Mouse (Mus musculus): ENCODE measurements around the gene Zfp689.
"Not testable (repeated sequence)": the region's sequence is repeated elsewhere in the genome, so short reads cannot be mapped to it uniquely, and the experiment has no call there.

Gene Zfp689

DNA sequence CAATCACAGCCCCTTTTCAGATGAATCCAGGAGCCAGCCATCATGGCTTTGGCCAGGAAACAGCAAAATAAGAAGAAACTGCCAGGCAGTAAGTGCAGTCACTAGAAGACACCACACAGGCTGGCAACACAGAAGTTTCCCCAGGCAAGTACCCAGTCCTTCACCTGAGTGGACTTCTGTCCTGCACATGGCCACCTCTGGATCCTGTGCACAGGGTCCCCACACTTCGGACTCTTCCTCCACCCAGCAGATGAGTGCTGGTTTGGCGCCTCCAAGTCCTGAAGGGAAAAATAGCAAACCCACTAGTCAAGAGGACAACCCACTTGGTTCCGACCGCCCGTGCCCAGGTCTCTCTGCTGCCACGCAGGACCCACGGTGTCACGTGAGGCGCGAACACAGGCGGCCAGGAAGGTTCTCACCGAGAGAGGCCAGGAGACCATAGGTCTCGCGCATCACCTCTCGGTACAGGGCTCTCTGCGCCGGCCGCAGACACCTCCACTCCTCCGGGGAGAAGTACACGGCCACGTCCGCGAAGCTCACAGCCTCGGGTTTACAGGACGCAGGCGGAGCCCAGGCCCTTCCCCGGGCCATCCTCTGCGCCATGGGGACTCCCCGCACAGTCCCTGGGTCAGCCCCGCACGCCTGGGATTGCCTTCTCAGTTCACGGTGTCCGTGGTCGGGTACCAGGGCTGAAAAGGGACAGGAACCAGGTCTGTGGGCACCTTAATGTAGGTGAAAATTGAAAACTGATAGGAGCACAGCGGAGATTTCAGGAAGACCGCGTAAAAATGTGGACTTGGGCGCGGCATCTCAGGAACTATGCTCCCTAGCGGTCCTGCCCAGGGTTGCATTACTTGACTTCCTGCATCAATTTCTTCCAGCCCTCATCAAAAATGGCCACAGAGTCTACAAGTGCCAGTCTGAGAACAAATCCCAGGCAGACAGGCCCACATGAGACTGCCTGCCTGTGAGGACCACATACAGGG, 42.7 kb downstream of the Zfp689 start, which contains the start of gene Zfp764:
Gene Zfp764 (minus strand): TSS at position 821 of the 986 bp plus-strand sequence.
- in situ Hi-C loops (cut with MboI; ENCODE audit: low sequenced_read_pairs), result not testable (repeated sequence)

GRCm38 (mm10) chr7:127404101-127404500, 44.9 kb downstream of the Zfp689 start:
- in situ Hi-C loops (cut with MboI; ENCODE audit: low sequenced_read_pairs), result not testable (repeated sequence)

- in situ Hi-C loops (cut with MboI; ENCODE audit: low sequenced_read_pairs), result no loop called here
These were observed 46.0 kb downstream of the Zfp689 start for GRCm38 (mm10) chr7:127402980-127403379.

- in situ Hi-C loops (cut with MboI; ENCODE audit: low sequenced_read_pairs), result no loop called here
These were observed 48.6 kb downstream of the Zfp689 start for GRCm38 (mm10) chr7:127400355-127400754.

- in situ Hi-C loops (cut with MboI; ENCODE audit: low sequenced_read_pairs), result no loop called here
These were observed 55.0 kb downstream of the Zfp689 start for GRCm38 (mm10) chr7:127393944-127394333.

GRCm38 (mm10) chr7:127393157-127393943, 55.6 kb downstream of the Zfp689 start, which contains the start of gene E430018J23Rik:
TSS of gene E430018J23Rik (minus strand) at chr7:127393629.
- in situ Hi-C loops (cut with MboI; ENCODE audit: low sequenced_read_pairs), result no loop called here

- in situ Hi-C loops (cut with MboI; ENCODE audit: low sequenced_read_pairs), result no loop called here
These were observed 56.6 kb downstream of the Zfp689 start for GRCm38 (mm10) chr7:127392251-127392824.

Measured in CH12F3 (cell line).